Mouse (Mus musculus): ENCODE measurements around the gene Shc4. TPM values are rescaled to one million over a fixed set of nuclear protein-coding genes. Genes with fewer than 3 reads are reported as not detected.

The Shc4 gene
- total RNA-seq, 4 experiments from 2014 or later = 3.4 to 6.8 (median 4.9) TPM

Other genes starting within 250 kb of the Shc4 start
- under 1 TPM in 1 of 4 experiments, not detected in 3; 0.11 TPM for gene Gm9913, start 219.1 kb downstream of the Shc4 start, total RNA-seq (2022)
- 10 to 100 TPM; 11.4 to 25.4 (median 14.2) TPM for gene Fbn1, start 216.2 kb downstream of the Shc4 start, total RNA-seq (2022)
- gene Cep152, start 99.0 kb downstream of the Shc4 start, total RNA-seq (2022) = 1 to 10 TPM; 2.2 to 6.1 (median 3.6) TPM
- 100 to 1,000 TPM; 142 to 165 (median 156) TPM for gene Eid1, start 51.1 kb downstream of the Shc4 start, total RNA-seq (2022)
- gene Secisbp2l, start 58.7 kb upstream of the Shc4 start, total RNA-seq (2022) = 10 to 100 TPM; 58.4 to 68.5 (median 65.9) TPM
- gene Galk2, start 135.0 kb upstream of the Shc4 start, total RNA-seq (2022) = 100 to 1,000 TPM in 1 of 4 experiments, 10 to 100 TPM in 3; 82.6 to 106 (median 91.1) TPM
- 100 to 1,000 TPM; 151 to 184 (median 163) TPM for gene Cops2, start 135.0 kb upstream of the Shc4 start, total RNA-seq (2022)